Mouse (Mus musculus) erythroblast, embryonic 14.5 days (primary cell): Measurements from ENCODE around the gene Fbxw2.

Experiments
- GATA1 ChIP-seq: IDR thresholded peaks from 2 replicates; pipeline ENCODE4 v1.6.1; 2012; ENCODE audit warnings: low read length, inconsistent platforms, mixed read lengths
- TAL1 ChIP-seq: IDR thresholded peaks from 3 replicates; pipeline ENCODE4 v1.6.1; 2012; ENCODE audit warnings: low read length, inconsistent platforms, mixed read lengths

DNA sequence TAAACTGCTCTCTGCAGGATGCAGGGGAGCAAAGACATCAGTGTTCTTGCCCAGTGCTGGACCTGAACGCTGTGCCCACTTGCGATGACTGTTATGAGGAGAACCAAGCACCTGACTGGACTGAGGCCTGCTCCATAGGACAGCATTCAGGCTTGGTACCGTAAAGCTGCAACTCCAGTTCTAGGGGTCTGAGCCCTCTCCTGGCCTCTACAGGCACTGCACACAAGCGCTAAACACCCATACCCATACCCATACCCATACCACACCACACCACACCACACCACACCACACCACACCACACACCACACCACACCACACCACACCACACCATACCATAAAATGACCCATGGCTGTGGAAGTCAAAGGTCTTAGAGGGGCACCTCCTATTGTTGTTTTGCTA is 29.2 kb upstream of the Fbxw2 start:
- TF ChIP-seq GATA1 (no peak), TAL1 (no peak)
